Mouse (Mus musculus) 3T3-L1 (cell line): ENCODE data around the gene Tacr1.
"Not testable (repeated sequence)": the region's sequence is repeated elsewhere in the genome, so short reads cannot be mapped to it uniquely, and the experiment has no call there.

Experiments used
- DNase-seq: peaks from one replicate; pipeline ENCODE4 v3.0.0-alpha.2; 2015; ENCODE audit warnings: low read depth, low spot score

Tacr1 gene

GRCm38 (mm10) chr6:82401595-82402451, at the start of gene Tacr1:
Gene Tacr1 (plus strand): TSS chr6:82402334.
- DNase-seq, result no peak

- no peak for DNase-seq
Measured at GRCm38 (mm10) chr6:82376144-82376543, 26.0 kb upstream of the Tacr1 start.

- peak; percentile 10 for DNase-seq
Measured at GRCm38 (mm10) chr6:82383556-82383955, 18.6 kb upstream of the Tacr1 start.

- no peak for DNase-seq
Measured at GRCm38 (mm10) chr6:82402501-82403495, 664 bp downstream of the Tacr1 start.

- no peak for DNase-seq
Measured at GRCm38 (mm10) chr6:82418367-82418766, 16.2 kb downstream of the Tacr1 start.

- DNase-seq, result no peak
Measured at GRCm38 (mm10) chr6:82420222-82420621, 18.1 kb downstream of the Tacr1 start.

- no peak for DNase-seq
Measured at GRCm38 (mm10) chr6:82428890-82429289, 26.8 kb downstream of the Tacr1 start.

- no peak for DNase-seq
Measured at GRCm38 (mm10) chr6:82429766-82430165, 27.6 kb downstream of the Tacr1 start.

GRCm38 (mm10) chr6:82437174-82437573, 35.0 kb downstream of the Tacr1 start:
- DNase-seq, result no peak

GRCm38 (mm10) chr6:82452206-82453095, 50.3 kb downstream of the Tacr1 start:
- not testable (repeated sequence) for DNase-seq

- no peak for DNase-seq
Measured at GRCm38 (mm10) chr6:82455245-82455644, 53.1 kb downstream of the Tacr1 start.

GRCm38 (mm10) chr6:82457163-82457763, 55.1 kb downstream of the Tacr1 start:
- no peak for DNase-seq

GRCm38 (mm10) chr6:82458762-82459389, 56.7 kb downstream of the Tacr1 start:
- DNase-seq, result no peak

GRCm38 (mm10) chr6:82463171-82463570, 61.0 kb downstream of the Tacr1 start:
- no peak for DNase-seq

- DNase-seq, result no peak
Measured at GRCm38 (mm10) chr6:82474477-82474876, 72.3 kb downstream of the Tacr1 start.

- DNase-seq, result no peak
Measured at GRCm38 (mm10) chr6:82483842-82484241, 81.7 kb downstream of the Tacr1 start.

- no peak for DNase-seq
Measured at GRCm38 (mm10) chr6:82494481-82494880, 92.3 kb downstream of the Tacr1 start.

- DNase-seq, result no peak
Measured at GRCm38 (mm10) chr6:82510843-82511416, 108.8 kb downstream of the Tacr1 start.

GRCm38 (mm10) chr6:82519626-82520025, 117.5 kb downstream of the Tacr1 start:
- DNase-seq, result no peak

- DNase-seq, result no peak
Measured at GRCm38 (mm10) chr6:82522567-82522966, 120.4 kb downstream of the Tacr1 start.
